Comparison of ENCODE assay signal across 19 mouse cellular contexts in the genomic region with DNA sequence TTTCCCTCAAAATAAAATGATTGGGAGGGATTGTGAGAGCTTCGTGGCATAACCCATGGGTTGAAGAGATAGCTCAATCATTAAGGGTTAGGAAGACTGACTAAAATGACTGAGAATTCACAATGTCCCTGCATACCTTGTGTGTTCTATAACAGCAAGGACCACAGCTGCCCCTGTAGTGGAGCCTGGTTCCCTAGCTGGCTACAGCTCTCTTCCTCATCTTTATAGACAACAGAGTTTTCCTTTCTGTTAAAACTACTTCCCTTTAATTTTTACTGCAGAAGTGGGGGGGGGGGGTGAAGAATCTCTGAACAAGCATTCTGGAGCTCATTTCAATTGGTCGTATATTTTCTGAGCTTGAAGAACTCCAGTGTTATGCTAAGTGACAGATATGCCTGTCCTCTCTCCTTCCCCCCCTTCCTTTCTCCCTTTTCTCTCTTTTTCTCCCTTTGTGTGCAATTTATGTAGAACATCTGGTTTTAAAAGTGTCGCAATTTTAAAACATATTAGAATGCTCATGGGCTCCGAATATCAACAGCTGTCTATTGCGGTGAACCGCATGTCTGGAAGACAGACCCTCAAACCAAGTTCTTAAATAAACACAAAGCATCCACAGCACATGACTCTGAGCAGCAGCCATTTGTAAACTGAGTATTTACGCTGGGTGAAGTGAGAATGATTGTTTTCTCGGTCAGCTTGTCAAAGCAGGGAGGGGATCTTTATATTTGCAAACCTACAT.
DNase-seq lines count a peak whose midpoint lies in the region; ATAC-seq and TF ChIP-seq lines count a peak whose summit lies in the region.
"Had no signal": no experiment of that assay in that cellular context is flagged by ENCODE, and none has a peak within 500 bp of the region (broad histone marks: within the 10 kb centered on the region; RNA-seq: fewer than 3 reads in every experiment).

No protein-coding gene starts in this region.

- 0 out of 2 replicates have a peak, but pooled peaks cover 5% of the 10 kb centered on the region for H3K27me3 ChIP-seq in heart, embryonic 10.5 days (ENCODE audit: insufficient read depth, poor library complexity, severe bottlenecking)
- H3K27me3 ChIP-seq in lung, embryonic 14.5 days (ENCODE audit: insufficient read depth, low read length), result no peaks in the 10 kb centered on the region
- H3K27me3 ChIP-seq in embryonic facial prominence, embryonic 14.5 days (replicated peaks; ENCODE audit: control insufficient read depth, insufficient read depth, low read length), result no peaks in the 10 kb centered on the region
- H3K27me3 ChIP-seq: hindbrain, embryonic 12.5 days had no signal

- no peak overlapping the region for H3K9ac ChIP-seq in lung, embryonic 14.5 days
- H3K9ac ChIP-seq in embryonic facial prominence, embryonic 14.5 days (ENCODE audit: low read depth, low read length), result no peak overlapping the region
- H3K9ac ChIP-seq: embryonic facial prominence, embryonic 13.5 days; hindbrain, embryonic 12.5 days; limb, embryonic 12.5 days; liver, embryonic 14.5 days had no signal

- 80% methylated on average over 8 of the region's 8 CpGs for WGBS in heart, embryonic 10.5 days
- 22% methylated on average over 8 of the region's 8 CpGs for WGBS in lung, embryonic 14.5 days
- WGBS in embryonic facial prominence, embryonic 14.5 days, result 46% methylated on average over 8 of the region's 8 CpGs

- H3K4me3 ChIP-seq in heart, embryonic 10.5 days, result no peak overlapping the region
- H3K4me3 ChIP-seq in lung, embryonic 14.5 days (ENCODE audit: low read depth, low read length), result no peak overlapping the region
- H3K4me3 ChIP-seq in embryonic facial prominence, embryonic 14.5 days (ENCODE audit: low read depth, low read length), result no peak overlapping the region
- H3K4me3 ChIP-seq: embryonic facial prominence, embryonic 13.5 days; heart, adult 2 months; hindbrain, embryonic 12.5 days; limb, embryonic 12.5 days had no signal

- TF ChIP-seq CTCF in lung, embryonic 14.5 days (IDR thresholded peaks at IDR 0.05; ENCODE audit: low read depth), result no peak

- no peak overlapping the region for H3K4me2 ChIP-seq in lung, embryonic 14.5 days
- no peak overlapping the region for H3K4me2 ChIP-seq in embryonic facial prominence, embryonic 14.5 days (ENCODE audit: low read depth, low read length)
- H3K4me2 ChIP-seq: embryonic facial prominence, embryonic 13.5 days; hindbrain, embryonic 12.5 days; limb, embryonic 12.5 days had no signal

- peak; percentile 1 for DNase-seq in heart, adult 8-10 months (ENCODE audit: low spot score)
- no peak for DNase-seq in heart, embryonic 10.5 days (ENCODE audit: low spot score)
- DNase-seq in lung, embryonic 14.5 days, result peak; percentile 90
- DNase-seq in lung, postnatal 14 days, result no peak
- peak; percentile 80 for DNase-seq in embryonic facial prominence, embryonic 14.5 days (ENCODE audit: low spot score)
- DNase-seq in natural killer cell, adult 2 months (ENCODE audit: low spot score in 2 of 2), result no peak
- no peak for DNase-seq in embryo, embryonic 9.5 days (ENCODE audit: extremely low spot score)
- DNase-seq: adrenal gland, adult 8-10 months; cerebellum, postnatal 36 days; gastrocnemius, postnatal 10 days; heart, adult 2 months; kidney, adult 11 months; right cerebral cortex, adult 18-20 months; thymus, postnatal 25 days had no signal

- H3K4me1 ChIP-seq in heart, embryonic 10.5 days, result no peaks in the 10 kb centered on the region
- peaks cover 7% of the 10 kb centered on the region; the same call in 1 of the 2 replicates for H3K4me1 ChIP-seq in lung, embryonic 14.5 days (ENCODE audit: insufficient read depth)
- H3K4me1 ChIP-seq in embryonic facial prominence, embryonic 14.5 days (ENCODE audit: control insufficient read depth, insufficient read depth, low read length), result peaks cover 6% of the 10 kb centered on the region; the same call in 1 of the 2 replicates

- no peak overlapping the region for H3K27ac ChIP-seq in heart, embryonic 10.5 days
- H3K27ac ChIP-seq in lung, embryonic 14.5 days (ENCODE audit: low read depth), result peak overlapping the region; percentile 32; the same call in 1 of the 2 replicates
- H3K27ac ChIP-seq in embryonic facial prominence, embryonic 14.5 days (replicated peaks; ENCODE audit: low read depth, low read length), result no peak overlapping the region
- H3K27ac ChIP-seq: embryonic facial prominence, embryonic 13.5 days; heart, adult 2 months; hindbrain, embryonic 12.5 days; limb, embryonic 12.5 days; liver, embryonic 14.5 days had no signal

- no peaks in the 10 kb centered on the region for H3K9me3 ChIP-seq in heart, embryonic 10.5 days
- H3K9me3 ChIP-seq in lung, embryonic 14.5 days (ENCODE audit: low read depth, low read length), result no peaks in the 10 kb centered on the region
- H3K9me3 ChIP-seq in embryonic facial prominence, embryonic 14.5 days (ENCODE audit: control insufficient read depth, low read length), result no peaks in the 10 kb centered on the region
- H3K9me3 ChIP-seq: embryonic facial prominence, embryonic 13.5 days; hindbrain, embryonic 12.5 days; limb, embryonic 12.5 days had no signal

- H3K36me3 ChIP-seq in heart, embryonic 10.5 days, result no peaks in the 10 kb centered on the region
- no peaks in the 10 kb centered on the region for H3K36me3 ChIP-seq in lung, embryonic 14.5 days (ENCODE audit: insufficient read depth)
- no peaks in the 10 kb centered on the region for H3K36me3 ChIP-seq in embryonic facial prominence, embryonic 14.5 days (ENCODE audit: control insufficient read depth, insufficient read depth, low read length)
- H3K36me3 ChIP-seq: embryonic facial prominence, embryonic 13.5 days; hindbrain, embryonic 12.5 days; limb, embryonic 12.5 days had no signal

- ATAC-seq in lung, embryonic 14.5 days (ENCODE audit: insufficient read depth), result peak; percentile 94
- no peak for ATAC-seq in embryonic facial prominence, embryonic 14.5 days (ENCODE audit: low read depth)
- peak; percentile 86 for ATAC-seq in megakaryocyte progenitor cell, adult 5-6 weeks (replicated peaks; ENCODE audit: poor library complexity)

Comparison
In these comparisons a context has a peak if more than half of its experiments do, and no peak if none do; other contexts are left out.
1. DNase-seq: peak in heart, adult 8-10 months (single experiment), lung, embryonic 14.5 days (single experiment) and embryonic facial prominence, embryonic 14.5 days (single experiment); none in heart, embryonic 10.5 days (single experiment), lung, postnatal 14 days (single experiment), natural killer cell, adult 2 months (0 of 2) and embryo, embryonic 9.5 days (single experiment).